Mouse (Mus musculus): ENCODE results near the gene Olfr645. TPM values are rescaled to one million over a fixed set of nuclear protein-coding genes. Genes with fewer than 3 reads are reported as not detected.

Olfr645 gene
- polyA plus RNA-seq (2012; rRNA removed), result not detected in 2 replicates

- DNase-seq (ENCODE audit: low read depth), result no peak
- TF ChIP-seq POLR2A (IDR thresholded peaks at IDR 0.05; ENCODE audit: borderline replicate concordance, extremely low read depth, insufficient read depth, insufficient read length, poor library complexity, severe bottlenecking), result no peak
- no peak for TF ChIP-seq CTCF (IDR thresholded peaks at IDR 0.05; ENCODE audit: borderline replicate concordance, extremely low read depth, insufficient read depth, insufficient read length)
Measured at GRCm38 (mm10) chr7:104085365-104085764, at the start of gene Olfr645. TSS of gene Olfr645 (minus strand) at chr7:104085465.

GRCm38 (mm10) chr7:104129726-104130125 is 44.5 kb upstream of the Olfr645 start, which contains the start of gene Ubqln5:
TSS of gene Ubqln5 (minus strand) at chr7:104129826.
- TF ChIP-seq CTCF (IDR thresholded peaks at IDR 0.05; ENCODE audit: borderline replicate concordance, extremely low read depth, insufficient read depth, insufficient read length) (no peak), POLR2A (IDR thresholded peaks at IDR 0.05; ENCODE audit: borderline replicate concordance, extremely low read depth, insufficient read depth, insufficient read length, poor library complexity, severe bottlenecking) (no peak)

GRCm38 (mm10) chr7:104104757-104104972 is 19.4 kb upstream of the Olfr645 start, which contains the start of gene Olfr646:
TSS of gene Olfr646 (plus strand) at chr7:104104873.
- DNase-seq (ENCODE audit: low read depth), result no peak

More at GRCm38 (mm10) chr7:104129726-104130125, 44.5 kb upstream of the Olfr645 start, which contains the start of gene Ubqln5:
- no peak for DNase-seq (ENCODE audit: low read depth)

GRCm38 (mm10) chr7:104103913-104104756 is 18.9 kb upstream of the Olfr645 start:
- no peak for DNase-seq (ENCODE audit: low read depth)
- TF ChIP-seq POLR2A (IDR thresholded peaks at IDR 0.05; ENCODE audit: borderline replicate concordance, extremely low read depth, insufficient read depth, insufficient read length, poor library complexity, severe bottlenecking) (no peak), CTCF (IDR thresholded peaks at IDR 0.05; ENCODE audit: borderline replicate concordance, extremely low read depth, insufficient read depth, insufficient read length) (no peak)

More at GRCm38 (mm10) chr7:104104757-104104972, 19.4 kb upstream of the Olfr645 start, which contains the start of gene Olfr646:
- TF ChIP-seq CTCF (IDR thresholded peaks at IDR 0.05; ENCODE audit: borderline replicate concordance, extremely low read depth, insufficient read depth, insufficient read length), result no peak

GRCm38 (mm10) chr7:104071769-104072168 is 13.5 kb downstream of the Olfr645 start, which contains the start of gene Olfr644:
TSS of gene Olfr644 (minus strand) at chr7:104071869.
- TF ChIP-seq POLR2A (IDR thresholded peaks at IDR 0.05; ENCODE audit: borderline replicate concordance, extremely low read depth, insufficient read depth, insufficient read length, poor library complexity, severe bottlenecking), result no peak
- TF ChIP-seq CTCF (IDR thresholded peaks at IDR 0.05; ENCODE audit: borderline replicate concordance, extremely low read depth, insufficient read depth, insufficient read length), result no peak
- DNase-seq (ENCODE audit: low read depth), result no peak

- DNase-seq (ENCODE audit: low read depth), result no peak
- TF ChIP-seq CTCF (IDR thresholded peaks at IDR 0.05; ENCODE audit: borderline replicate concordance, extremely low read depth, insufficient read depth, insufficient read length) (no peak), POLR2A (IDR thresholded peaks at IDR 0.05; ENCODE audit: borderline replicate concordance, extremely low read depth, insufficient read depth, insufficient read length, poor library complexity, severe bottlenecking) (no peak)
Measured at GRCm38 (mm10) chr7:104061345-104061744, 23.9 kb downstream of the Olfr645 start, which contains the start of gene 4930516K23Rik. TSS of gene 4930516K23Rik (minus strand) at chr7:104061445.

GRCm38 (mm10) chr7:104059215-104059614 is 26.1 kb downstream of the Olfr645 start:
- TF ChIP-seq POLR2A (IDR thresholded peaks at IDR 0.05; ENCODE audit: borderline replicate concordance, extremely low read depth, insufficient read depth, insufficient read length, poor library complexity, severe bottlenecking) (no peak), CTCF (IDR thresholded peaks at IDR 0.05; ENCODE audit: borderline replicate concordance, extremely low read depth, insufficient read depth, insufficient read length) (no peak)
- DNase-seq (ENCODE audit: low read depth), result no peak

GRCm38 (mm10) chr7:104052566-104052965 is 32.7 kb downstream of the Olfr645 start, which contains the start of gene Olfr642:
TSS of gene Olfr642 (minus strand) at chr7:104052666.
- TF ChIP-seq POLR2A (IDR thresholded peaks at IDR 0.05; ENCODE audit: borderline replicate concordance, extremely low read depth, insufficient read depth, insufficient read length, poor library complexity, severe bottlenecking) (no peak), CTCF (IDR thresholded peaks at IDR 0.05; ENCODE audit: borderline replicate concordance, extremely low read depth, insufficient read depth, insufficient read length) (no peak)
- DNase-seq (ENCODE audit: low read depth), result no peak

GRCm38 (mm10) chr7:104050745-104051144 is 34.5 kb downstream of the Olfr645 start:
- no peak for DNase-seq (ENCODE audit: low read depth)
- TF ChIP-seq CTCF (IDR thresholded peaks at IDR 0.05; ENCODE audit: borderline replicate concordance, extremely low read depth, insufficient read depth, insufficient read length) (no peak), POLR2A (IDR thresholded peaks at IDR 0.05; ENCODE audit: borderline replicate concordance, extremely low read depth, insufficient read depth, insufficient read length, poor library complexity, severe bottlenecking) (no peak)

GRCm38 (mm10) chr7:104035145-104035544 is 50.1 kb downstream of the Olfr645 start, which contains the start of gene Olfr641:
TSS of gene Olfr641 (plus strand) at chr7:104035445.
- DNase-seq (ENCODE audit: low read depth), result no peak
- TF ChIP-seq CTCF (IDR thresholded peaks at IDR 0.05; ENCODE audit: borderline replicate concordance, extremely low read depth, insufficient read depth, insufficient read length), result no peak

Other genes starting within 250 kb of the Olfr645 start
- not detected in 2 replicates for gene Hbb-bh2, start 244.9 kb downstream of the Olfr645 start, polyA plus RNA-seq (2012; rRNA removed)
- 4.5 and 6.0 TPM in 2 replicates for gene Hbb-bh1, start 242.3 kb downstream of the Olfr645 start, polyA plus RNA-seq (2012; rRNA removed)
- 331 and 571 TPM in 2 replicates for gene Hbb-y, start 232.2 kb downstream of the Olfr645 start, polyA plus RNA-seq (2012; rRNA removed)
- not detected in 2 replicates for gene Olfr66, start 199.2 kb downstream of the Olfr645 start, polyA plus RNA-seq (2012; rRNA removed)
- gene Olfr64, start 191.0 kb downstream of the Olfr645 start, polyA plus RNA-seq (2012; rRNA removed), result not detected in 2 replicates
- not detected in 2 replicates for gene Olfr65, start 182.0 kb downstream of the Olfr645 start, polyA plus RNA-seq (2012; rRNA removed)
- gene Olfr631, start 156.6 kb downstream of the Olfr645 start, polyA plus RNA-seq (2012; rRNA removed), result not detected in 2 replicates
- gene Olfr632, start 151.1 kb downstream of the Olfr645 start, polyA plus RNA-seq (2012; rRNA removed), result not detected in 2 replicates
- not detected in 2 replicates for gene Olfr633, start 141.0 kb downstream of the Olfr645 start, polyA plus RNA-seq (2012; rRNA removed)
- not detected in 2 replicates for gene Olfr635, start 114.3 kb downstream of the Olfr645 start, polyA plus RNA-seq (2012; rRNA removed)
- gene Olfr638, start 86.7 kb downstream of the Olfr645 start, polyA plus RNA-seq (2012; rRNA removed), result not detected in 2 replicates
- not detected in 2 replicates for gene Olfr639, start 68.2 kb downstream of the Olfr645 start, polyA plus RNA-seq (2012; rRNA removed)
- not detected in 2 replicates for gene Olfr640, start 59.9 kb downstream of the Olfr645 start, polyA plus RNA-seq (2012; rRNA removed)
- gene Olfr641, start 50.0 kb downstream of the Olfr645 start, polyA plus RNA-seq (2012; rRNA removed), result not detected in 2 replicates
- not detected in 2 replicates for gene Olfr642, start 32.8 kb downstream of the Olfr645 start, polyA plus RNA-seq (2012; rRNA removed)
- gene 4930516K23Rik, start 24.0 kb downstream of the Olfr645 start, polyA plus RNA-seq (2012; rRNA removed), result not detected in 2 replicates
- gene Olfr644, start 13.6 kb downstream of the Olfr645 start, polyA plus RNA-seq (2012; rRNA removed), result not detected in 2 replicates
- gene Olfr646, start 19.4 kb upstream of the Olfr645 start, polyA plus RNA-seq (2012; rRNA removed), result not detected in 2 replicates
- not detected in 2 replicates for gene Ubqln5, start 44.4 kb upstream of the Olfr645 start, polyA plus RNA-seq (2012; rRNA removed)
- not detected in 2 replicates for gene Olfr643, start 51.9 kb upstream of the Olfr645 start, polyA plus RNA-seq (2012; rRNA removed)
- gene Ubqln3, start 57.8 kb upstream of the Olfr645 start, polyA plus RNA-seq (2012; rRNA removed), result not detected in 2 replicates
- gene Ubqlnl, start 65.1 kb upstream of the Olfr645 start, polyA plus RNA-seq (2012; rRNA removed), result not detected in 2 replicates
- gene Olfm5, start 79.4 kb upstream of the Olfr645 start, polyA plus RNA-seq (2012; rRNA removed), result not detected in 2 replicates
- 0.08 and 0.10 TPM in 2 replicates for gene Olfr648, start 97.9 kb upstream of the Olfr645 start, polyA plus RNA-seq (2012; rRNA removed)
- gene Olfr649, start 110.5 kb upstream of the Olfr645 start, polyA plus RNA-seq (2012; rRNA removed), result not detected in 2 replicates
- gene Trim6, start 133.3 kb upstream of the Olfr645 start, polyA plus RNA-seq (2012; rRNA removed), result 0.29 and 0.47 TPM in 2 replicates
- 1.3 and 1.4 TPM in 2 replicates for gene Trim34a, start 159.0 kb upstream of the Olfr645 start, polyA plus RNA-seq (2012; rRNA removed)
- gene Trim5, start 202.6 kb upstream of the Olfr645 start, polyA plus RNA-seq (2012; rRNA removed), result 0.09 and 0.15 TPM in 2 replicates
- 1.4 and 2.0 TPM in 2 replicates for gene Trim12a, start 230.0 kb upstream of the Olfr645 start, polyA plus RNA-seq (2012; rRNA removed)
- gene Trim34b, start 244.0 kb upstream of the Olfr645 start, polyA plus RNA-seq (2012; rRNA removed), result 0.08 TPM in 1 of 2 replicates, not detected in the other